Mouse (Mus musculus) brain, adult 2 months (tissue): ENCODE results near the gene Rem2.

ENCODE experiments used
- DNase-seq: peaks from one replicate; pipeline ENCODE4 v3.0.0; 2011; ENCODE audit warnings: low read depth, low spot score

Gene Rem2

DNA sequence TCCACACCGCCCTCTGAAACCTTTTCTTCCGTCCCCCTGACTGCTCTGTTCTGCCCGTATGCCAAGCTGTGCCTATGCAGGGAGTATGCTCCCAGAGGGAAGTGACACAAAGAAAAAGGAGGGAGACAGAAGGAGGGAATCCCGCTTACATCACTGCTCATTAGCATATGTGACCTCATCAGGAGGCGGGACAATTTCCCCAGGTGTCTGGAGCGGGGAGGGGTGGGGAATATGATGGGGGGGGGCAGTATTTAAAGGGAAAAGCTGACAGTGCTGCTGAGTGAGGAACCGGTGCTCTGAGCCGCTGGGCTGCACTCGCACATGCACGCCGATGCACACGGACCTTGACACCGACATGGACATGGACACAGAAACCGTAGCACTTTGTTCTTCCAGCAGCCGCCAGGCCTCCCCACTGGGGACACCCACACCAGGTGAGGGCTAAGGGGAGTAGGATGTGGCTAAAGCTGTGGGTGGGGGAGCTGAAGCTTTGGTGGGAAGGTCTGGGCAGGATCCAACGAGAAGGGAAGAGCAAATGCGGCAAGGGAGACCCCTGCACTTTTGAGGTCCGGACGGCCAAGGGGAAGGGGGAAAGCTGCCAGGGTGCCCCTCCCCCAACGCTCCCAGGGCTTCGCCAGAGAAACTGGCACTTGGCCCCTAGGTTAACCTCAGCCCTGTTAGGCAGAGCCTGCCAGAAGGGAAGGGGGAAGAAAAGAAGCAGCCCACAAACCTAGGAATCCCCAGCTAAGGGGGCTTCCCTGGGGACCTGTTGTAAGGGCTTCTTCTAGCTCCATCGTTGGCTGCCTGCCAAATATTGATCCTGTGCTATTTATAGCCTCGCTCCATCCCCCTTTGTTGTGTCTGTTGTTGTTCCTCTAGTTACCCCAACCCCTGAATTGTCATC lies at the start of gene Rem2:
TSS of gene Rem2 (plus strand) at position 160 of the 904 bp plus-strand sequence.
- DNase-seq: peak; percentile 96

DNA sequence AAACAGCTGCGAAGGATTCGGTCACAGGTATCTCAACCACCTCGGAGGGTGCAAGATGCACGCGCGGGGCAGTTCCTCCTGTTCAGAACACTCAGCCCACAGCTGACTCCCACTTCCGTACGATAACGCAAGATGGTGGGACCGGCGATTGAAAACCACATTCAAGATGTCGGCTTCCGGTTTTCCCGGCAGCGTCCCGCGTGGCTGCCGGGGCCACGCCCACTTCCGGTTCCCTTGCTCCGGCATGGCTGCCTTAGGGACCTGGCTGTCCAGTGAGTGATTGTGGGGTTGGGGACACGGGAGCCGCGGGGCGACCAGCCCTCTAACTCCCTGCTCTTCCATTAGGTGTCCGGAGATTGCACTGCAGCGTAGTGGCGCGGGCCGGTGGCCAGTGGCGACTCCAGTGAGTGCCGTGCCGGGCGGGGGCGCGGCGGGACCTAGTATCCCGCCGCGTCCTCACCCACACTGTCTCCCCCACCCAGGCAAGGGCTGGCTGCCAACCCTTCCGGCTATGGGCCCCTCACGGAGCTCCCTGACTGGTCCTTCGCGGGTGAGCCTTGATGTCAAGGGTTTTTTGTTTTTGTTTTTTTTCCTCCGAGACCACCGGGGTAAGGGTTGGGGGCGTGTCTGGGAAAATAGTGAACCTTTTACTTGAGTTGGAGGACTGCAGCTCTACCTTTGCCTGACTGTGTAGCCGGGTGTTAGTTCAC lies 49.1 kb upstream of the Rem2 start, which contains the start of gene Mrpl52:
TSS of gene Mrpl52 (plus strand) at position 221 of the 710 bp plus-strand sequence.
- DNase-seq: peak; percentile 96

DNA sequence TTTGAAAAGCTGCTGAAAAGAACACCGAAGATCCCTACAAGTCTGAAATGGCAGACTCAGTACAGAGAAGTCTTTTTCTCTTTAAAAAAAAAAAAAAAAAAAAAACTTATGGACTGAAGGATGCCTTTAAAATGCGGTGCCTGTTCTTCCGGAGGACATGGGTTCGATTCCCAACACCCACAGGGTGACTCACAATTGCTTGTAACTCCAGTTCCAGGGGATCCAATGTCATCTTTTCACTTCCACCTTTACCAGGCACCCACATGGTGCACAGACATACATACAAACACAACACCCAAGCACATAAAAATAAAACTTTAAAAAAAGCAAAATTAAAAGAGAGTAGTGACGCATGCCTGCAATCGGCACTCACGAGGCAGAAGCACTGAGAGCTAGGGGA lies 48.2 kb upstream of the Rem2 start:
- no peak for DNase-seq

DNA sequence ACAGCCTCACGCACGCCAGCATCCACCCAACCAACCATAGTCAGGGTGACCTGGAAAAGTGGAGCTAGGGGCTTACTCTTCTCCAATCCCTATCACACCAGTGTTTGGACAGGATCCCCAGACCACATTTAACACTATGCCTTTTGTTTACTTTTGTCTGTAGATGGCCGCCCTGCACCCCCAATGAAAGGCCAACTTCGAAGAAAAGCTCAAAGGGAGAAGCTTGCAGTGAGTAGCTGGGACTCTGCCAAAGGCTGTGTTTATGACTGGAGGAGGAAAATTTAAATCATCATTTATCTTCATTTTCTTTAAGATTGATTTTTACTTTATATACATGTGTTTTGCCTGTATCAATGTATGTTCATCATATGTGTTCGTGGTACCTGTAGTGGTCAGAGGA lies 47.5 kb upstream of the Rem2 start:
- no peak for DNase-seq

DNA sequence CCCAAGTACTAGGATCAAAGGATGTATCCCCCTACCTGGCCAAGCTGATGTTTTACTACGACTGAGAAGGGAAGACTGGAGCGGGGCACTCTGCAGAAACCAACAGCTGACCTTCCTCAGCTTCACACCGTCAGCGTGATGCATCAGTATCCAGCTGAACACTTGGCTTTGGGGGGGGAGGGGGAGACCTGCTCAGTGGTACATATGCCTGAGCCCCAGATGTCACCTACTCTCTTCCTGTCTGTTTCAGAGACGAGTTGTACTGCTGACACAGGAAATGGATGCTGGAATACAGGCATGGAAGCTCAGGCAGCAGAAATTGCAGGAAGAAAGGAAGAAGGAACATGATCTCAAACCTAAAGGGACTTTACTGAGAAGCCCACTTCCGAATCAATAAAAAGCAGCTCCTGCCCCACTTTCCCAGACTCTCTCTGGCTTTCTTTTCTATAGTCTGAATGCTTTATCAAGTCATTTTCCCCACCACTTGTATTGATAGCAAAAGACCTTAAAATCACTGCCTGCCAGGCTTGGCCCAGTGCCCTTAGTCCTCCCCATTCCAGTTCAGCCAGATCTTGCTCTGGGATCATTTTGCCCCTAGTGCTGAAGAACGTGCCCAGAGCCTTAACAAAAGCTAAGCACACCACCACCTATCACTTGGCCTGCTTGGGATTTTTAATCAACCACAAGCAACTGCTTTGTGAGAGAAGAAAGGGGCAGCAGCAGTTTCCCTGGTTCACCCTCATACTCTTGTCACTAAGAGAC lies 46.4 kb upstream of the Rem2 start:
- DNase-seq: no peak

DNA sequence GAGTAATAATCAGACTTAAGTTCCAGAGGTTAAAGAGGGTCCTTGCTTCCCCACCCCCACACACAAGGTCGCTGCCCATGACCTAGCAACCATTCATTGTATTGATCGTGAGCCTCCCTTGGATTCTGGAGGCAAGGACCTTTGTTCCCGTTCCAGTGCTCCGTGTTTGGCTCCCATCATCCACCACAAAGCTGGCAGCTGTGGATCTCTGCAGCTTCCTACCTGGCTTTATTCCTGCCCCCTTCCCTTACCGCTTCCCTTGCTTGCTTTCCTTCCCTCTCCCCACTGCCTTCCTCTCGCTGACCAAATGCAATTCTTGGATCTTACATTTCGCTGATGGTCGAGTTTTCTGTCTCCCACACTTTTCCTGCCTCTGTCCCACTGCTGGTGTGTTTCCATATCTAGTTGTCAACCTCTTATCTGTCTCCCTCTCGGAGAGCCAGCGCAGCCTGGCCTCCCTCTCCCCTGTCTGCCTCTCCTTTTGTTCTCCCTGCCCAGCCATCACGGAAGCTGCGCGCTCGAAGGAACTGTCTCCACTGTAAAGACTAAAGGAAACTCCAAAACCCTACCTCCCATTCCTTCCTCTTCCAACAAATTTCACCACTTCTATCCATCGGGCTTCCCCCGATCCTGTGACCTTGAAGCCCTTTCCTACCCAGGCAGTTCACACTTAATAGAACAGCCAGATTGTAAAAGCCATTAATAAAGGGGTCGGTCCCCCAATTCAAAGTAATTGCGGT lies 45.3 kb upstream of the Rem2 start:
- no peak for DNase-seq

DNA sequence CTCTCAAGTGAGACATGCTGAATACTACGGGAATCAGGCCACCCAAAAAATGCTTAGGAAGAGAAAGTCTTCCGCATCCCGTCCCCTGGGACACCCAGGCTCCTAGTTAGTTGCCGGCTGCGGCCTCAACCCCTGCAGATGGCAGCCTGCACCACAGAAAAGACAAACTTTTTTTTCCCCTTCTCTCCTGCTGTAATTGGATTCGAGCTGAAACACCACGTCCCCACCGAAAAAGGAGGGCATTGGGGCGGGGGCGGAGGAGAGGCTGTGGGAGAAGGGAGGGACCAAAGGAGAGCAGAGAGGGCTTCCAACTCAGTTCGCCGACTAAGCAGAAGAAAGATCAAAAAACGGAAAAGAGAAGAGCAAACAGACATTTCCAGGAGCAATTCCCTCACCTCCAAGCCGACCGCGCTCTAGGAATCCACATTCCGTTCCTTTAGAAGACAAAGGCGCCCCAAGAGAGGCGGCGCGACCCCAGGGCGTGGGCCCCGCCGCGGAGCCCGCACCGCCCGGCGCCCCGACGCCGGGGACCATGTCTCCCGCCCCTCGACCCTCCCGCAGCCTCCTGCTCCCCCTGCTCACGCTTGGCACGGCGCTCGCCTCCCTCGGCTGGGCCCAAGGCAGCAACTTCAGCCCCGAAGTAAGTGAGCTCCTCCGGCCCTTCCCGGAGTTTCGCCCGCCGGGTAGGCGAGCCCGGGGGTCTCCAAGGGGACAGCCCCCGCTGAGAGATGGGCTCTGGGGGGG lies 44.4 kb upstream of the Rem2 start, which contains the start of gene Mmp14:
TSS of gene Mmp14 (plus strand) at position 279 of the 744 bp plus-strand sequence.
- peak; percentile 57 for DNase-seq

DNA sequence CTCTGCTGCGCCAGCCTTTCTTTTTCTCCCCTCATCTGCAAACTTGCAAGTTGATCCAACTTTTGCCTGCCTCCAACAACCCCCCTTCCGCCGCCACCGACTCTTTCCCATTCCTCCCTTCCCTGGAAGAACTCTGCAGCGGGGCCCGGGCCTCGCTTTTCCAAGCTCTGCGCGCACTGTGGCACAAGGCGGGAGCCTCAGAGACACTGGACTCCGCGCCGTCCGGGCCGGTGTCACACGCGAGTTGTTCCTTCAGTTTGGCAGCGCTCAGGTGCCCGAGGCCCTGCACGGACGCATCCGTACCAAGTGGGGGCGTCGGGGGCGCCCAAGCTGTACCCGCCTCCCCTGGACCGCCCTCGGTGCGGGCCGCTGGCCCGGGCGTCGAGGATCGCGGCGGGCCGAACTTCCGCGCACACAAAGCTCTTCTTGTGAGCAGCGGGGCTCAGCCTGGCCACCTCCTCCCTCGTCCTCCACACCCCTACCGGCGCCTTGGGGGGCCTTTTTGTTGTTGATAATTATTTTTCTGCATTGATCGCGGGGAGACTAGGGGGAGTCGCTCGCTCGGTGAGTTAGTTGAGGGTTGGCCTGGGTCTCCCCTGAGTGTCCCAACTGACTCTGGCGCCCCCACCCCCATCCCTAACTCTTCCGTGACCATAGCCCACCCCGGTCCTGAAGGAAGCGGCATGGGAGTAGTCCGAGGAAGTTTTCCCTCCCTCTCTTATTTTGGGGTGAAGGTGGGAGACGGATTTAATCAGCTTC lies 43.6 kb upstream of the Rem2 start:
- no peak for DNase-seq

DNA sequence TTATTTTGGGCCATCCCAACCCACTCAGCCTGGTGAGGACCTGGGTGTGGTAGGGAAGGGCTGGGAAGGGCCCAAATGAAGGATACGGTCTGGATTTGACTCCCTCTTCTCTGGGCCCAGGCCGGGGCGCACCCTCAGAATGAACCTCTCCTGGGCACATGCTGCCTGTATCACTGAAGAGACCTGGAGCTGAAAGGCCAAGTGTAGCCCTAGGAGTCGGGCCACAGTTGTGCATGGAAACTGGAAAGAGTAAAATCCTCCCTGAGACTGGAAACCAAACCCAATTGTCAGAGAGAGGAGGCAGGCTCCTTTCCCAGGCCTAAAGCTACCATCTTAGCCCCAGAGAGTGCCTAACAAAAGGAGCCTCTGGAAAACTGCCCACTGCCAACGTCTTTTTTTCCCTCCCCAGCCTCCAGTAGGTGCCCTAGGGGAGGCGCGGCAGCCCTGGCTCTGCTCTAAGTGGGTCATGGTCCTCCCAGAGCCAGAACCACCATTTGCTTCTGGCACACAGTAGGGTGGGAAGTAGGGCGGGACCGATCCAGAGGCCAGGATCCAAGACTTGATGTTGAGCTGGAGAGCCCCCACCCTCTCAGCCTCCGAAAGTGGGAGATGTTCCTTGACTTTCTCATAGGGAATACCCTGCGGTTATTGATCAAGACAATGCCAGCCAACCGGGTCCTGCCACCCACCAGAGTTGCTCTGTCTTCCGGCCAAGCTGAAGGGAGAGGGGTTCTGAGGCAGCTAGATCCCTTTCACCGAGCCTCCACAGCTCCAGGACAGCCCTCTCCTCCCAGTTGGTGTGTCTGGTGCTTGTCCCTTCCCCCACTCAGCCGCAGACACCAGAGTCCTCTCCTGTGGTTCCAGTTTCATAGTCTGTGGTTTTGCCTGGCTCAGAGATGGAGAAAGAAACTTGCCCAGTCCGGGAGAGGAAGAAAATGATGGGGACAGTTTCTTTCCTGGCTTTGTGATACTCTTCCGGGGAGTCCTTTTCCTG lies 42.8 kb upstream of the Rem2 start:
- no peak for DNase-seq

DNA sequence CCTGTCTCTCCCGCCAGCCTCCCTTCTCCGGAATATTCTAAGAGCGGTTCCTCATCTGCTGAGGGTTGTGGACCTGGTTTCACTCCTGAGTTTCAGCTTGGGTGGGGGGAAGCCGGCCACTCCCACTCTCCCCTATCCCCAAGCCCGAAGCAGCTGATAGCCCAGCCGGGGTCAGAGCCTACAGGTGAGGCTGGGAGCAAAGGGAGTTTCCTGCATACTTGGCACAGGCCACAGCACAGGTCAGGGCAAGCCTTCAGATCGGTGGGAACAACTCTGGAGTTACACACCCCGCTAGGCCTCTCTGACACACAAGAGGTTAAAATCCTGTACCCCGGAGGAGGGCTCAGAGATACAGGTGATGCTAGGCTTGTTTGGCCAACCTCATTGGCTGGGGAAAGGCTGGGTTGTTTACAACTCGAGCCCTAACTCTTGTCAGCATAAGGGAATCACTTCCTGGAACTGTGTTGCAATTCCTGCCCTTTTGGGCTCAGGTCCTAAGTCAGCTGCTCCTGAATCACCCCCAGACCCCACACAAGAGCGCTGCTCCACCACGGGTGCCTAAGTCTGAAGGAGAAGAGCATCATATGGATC lies 41.9 kb upstream of the Rem2 start:
- no peak for DNase-seq

DNA sequence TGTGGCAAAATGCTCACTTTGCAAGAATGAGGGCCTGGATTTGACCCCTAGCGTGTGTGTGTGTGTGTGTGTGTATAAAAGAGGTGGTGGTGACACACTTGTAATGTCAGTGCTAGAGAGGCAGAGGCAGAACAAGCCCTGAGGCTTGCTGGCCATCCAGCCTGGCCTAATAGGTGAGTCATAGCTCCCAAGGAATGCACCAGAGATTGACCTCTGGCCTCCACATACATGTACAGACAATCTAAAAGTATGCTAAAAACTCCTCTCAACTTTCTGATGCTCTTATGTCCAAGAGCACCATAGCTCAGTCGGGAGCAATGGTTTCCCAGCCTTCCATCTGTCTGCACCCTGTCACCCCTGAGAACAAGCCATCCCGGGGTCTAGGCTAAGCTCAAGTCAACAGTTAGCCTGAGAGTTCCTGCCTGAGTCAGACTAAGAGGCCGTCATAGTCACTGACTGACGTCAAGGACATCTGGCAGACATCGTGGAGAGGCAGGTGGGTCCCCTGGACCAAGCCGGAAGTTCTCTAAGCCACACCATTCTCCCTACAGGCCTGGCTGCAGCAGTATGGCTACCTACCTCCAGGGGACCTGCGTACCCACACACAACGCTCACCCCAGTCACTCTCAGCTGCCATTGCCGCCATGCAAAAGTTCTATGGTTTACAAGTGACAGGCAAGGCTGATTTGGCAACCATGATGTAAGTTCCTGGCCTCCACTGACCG lies 40.5 kb upstream of the Rem2 start:
- DNase-seq: no peak

DNA sequence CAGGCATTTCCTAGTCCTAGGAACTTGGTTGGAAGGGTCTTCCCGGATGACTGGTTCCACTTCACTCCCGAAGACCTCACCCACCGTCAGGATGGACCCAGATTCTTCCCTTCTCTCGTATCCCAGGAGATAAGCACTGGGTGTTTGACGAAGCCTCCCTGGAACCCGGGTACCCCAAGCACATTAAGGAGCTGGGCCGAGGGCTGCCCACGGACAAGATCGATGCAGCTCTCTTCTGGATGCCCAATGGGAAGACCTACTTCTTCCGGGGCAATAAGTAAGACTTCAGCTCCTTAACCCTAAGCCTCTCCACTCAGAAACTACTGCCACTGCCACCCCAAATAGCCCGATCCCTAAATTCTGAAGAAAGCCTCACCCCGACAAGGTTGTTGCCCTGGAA lies 36.7 kb upstream of the Rem2 start:
- no peak for DNase-seq

DNA sequence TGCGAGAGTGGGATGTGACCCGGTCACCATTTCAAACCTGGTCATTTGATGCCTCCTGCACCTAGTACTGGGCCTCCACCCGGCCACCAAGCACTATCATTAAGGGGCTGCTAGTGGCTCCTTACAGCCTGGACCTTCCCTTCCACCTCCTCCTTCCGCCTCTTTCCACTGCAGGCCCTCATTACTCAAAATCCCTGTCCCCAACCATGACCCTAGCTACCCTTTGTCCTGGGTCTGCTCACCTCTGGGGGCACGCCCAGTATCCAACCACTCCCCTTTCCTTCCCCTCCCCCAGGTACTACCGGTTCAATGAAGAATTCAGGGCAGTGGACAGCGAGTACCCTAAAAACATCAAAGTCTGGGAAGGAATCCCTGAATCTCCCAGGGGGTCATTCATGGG lies 36.3 kb upstream of the Rem2 start:
- DNase-seq: no peak

DNA sequence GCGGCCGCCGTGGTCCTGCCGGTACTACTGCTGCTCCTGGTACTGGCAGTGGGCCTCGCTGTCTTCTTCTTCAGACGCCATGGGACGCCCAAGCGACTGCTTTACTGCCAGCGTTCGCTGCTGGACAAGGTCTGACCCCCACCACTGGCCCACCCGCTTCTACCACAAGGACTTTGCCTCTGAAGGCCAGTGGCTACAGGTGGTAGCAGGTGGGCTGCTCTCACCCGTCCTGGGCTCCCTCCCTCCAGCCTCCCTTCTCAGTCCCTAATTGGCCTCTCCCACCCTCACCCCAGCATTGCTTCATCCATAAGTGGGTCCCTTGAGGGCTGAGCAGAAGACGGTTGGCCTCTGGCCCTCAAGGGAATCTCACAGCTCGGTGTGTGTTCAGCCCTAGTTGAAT lies 35.4 kb upstream of the Rem2 start:
- no peak for DNase-seq

DNA sequence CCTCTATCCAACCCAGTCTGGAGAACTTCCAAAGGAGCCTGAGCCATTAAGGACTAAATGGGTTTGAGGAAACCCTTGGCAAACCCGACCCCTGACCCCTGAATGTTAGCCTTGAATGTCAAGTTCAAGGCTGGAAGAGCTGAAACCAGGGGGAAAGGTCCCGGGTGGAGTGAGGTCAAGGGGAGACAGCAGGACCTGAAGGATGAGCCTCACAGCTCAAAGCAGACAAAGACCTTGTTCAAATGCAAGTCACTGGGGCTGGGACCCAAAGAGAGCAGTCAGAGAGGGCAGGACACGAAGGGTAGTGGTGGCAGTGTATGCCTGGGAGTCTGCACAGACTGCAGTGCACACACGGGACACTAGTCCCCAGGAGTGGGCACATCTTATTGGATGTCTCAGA lies 34.5 kb upstream of the Rem2 start:
- no peak for DNase-seq

DNA sequence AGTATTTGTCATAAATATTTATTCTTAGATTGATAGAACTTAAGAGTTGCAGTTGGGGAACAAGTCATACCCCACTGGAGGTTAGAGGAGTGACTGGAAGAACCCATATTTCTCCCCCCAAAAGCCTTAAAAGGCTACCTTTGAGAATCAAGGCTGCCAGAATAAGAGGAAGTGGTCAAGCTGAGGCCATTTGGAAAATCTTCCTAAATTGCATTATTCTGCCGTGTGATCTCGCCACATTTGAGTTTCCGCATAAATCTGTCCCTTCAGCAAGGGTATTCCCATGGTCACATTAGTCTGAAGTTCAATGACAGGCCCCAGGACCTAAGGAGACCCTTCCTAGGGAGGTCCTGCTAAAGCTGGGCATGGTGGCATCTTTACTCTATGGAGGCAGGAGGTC lies 33.4 kb upstream of the Rem2 start:
- DNase-seq: no peak

DNA sequence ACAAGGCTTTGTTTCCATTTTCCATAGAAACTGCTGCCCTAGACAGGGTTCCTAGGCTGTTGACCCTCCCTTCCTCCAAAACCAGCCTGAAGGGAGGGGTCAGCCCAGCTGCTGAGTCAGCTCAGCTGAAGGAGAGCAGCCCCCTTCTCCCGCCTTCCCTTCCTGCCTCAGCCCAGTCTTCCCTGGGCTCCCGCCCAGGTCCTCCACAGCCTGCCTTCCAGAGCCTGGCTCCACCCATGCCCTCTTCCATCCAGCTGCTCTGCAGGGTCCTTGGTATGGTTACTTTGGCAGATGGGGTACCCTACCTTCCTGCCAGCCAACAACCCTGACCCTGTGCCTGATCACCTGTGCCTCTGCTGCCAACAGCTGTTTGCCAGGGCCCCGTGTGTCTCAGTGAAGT lies 32.7 kb upstream of the Rem2 start:
- DNase-seq: no peak
